Mouse (Mus musculus): ENCODE data around the gene Isg20l2.

DNA sequence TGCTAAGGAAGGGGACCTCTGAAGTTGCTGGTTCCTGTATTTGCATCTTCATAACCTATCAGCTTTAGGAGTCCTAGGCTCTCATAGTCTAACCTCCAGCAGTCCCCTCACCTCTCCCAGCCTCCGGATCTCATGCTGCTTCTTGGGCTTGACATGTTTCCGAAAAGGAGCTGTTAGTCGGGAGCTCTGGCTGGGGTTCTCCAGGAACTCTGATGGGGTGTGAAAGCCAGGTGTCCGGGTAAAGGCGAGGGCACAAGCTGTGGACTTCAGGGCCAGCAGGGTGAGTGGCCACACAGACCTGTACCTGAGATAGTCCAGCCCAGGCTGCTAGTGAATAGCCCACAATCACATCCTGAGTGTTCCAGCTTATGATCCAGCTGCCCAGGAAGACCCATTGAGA lies 2.7 kb upstream of the Isg20l2 start:
- no peak for TF ChIP-seq TAL1 (IDR thresholded peaks at IDR 0.05; ENCODE audit: low read length)
- no peak for TF ChIP-seq GATA1 (IDR thresholded peaks at IDR 0.05; ENCODE audit: low read length)
